Mouse (Mus musculus) CH12.LX (cell line): ENCODE measurements around the gene Asb11. TPM values are rescaled to one million over a fixed set of nuclear protein-coding genes. Genes with fewer than 3 reads are reported as not detected.

Experiments used
- DNase-seq: peaks from one replicate; pipeline ENCODE4 v3.0.0-alpha.2; 2013; ENCODE audit errors: extremely low read depth
- H3K27ac ChIP-seq: 2 replicates; pipeline ENCODE4 v1.5.1; 2012; ENCODE audit warnings: low read depth, mild to moderate bottlenecking, control low read depth, moderate library complexity; ENCODE audit not compliant: insufficient read depth
- H3K27me3 ChIP-seq: replicated peaks from 2 replicates; pipeline ENCODE3; 2012; ENCODE audit warnings: inconsistent platforms
- H3K36me3 ChIP-seq, 2 experiments: replicated peaks in 1 of 2; 2 replicates each; pipeline versions ENCODE3 to v1.6.1; 2012; ENCODE audit warnings: inconsistent platforms in 1 of 2, low read length in 1 of 2, mild to moderate bottlenecking in 1 of 2, mixed read lengths in 1 of 2, moderate library complexity in 1 of 2; ENCODE audit not compliant: control insufficient read depth in 1 of 2, insufficient read depth in 1 of 2
- H3K4me1 ChIP-seq, 2 experiments: 2 replicates each; pipeline ENCODE4 v1.6.1; 2012; ENCODE audit warnings: inconsistent platforms in 1 of 2, moderate library complexity in 1 of 2; ENCODE audit not compliant: insufficient read depth in 2 of 2, control insufficient read depth in 1 of 2
- H3K4me2 ChIP-seq: 2 replicates; pipeline ENCODE4 v1.6.1; 2012; ENCODE audit warnings: low read depth, mild to moderate bottlenecking, control low read depth; ENCODE audit not compliant: poor library complexity, insufficient read depth, severe bottlenecking
- H3K4me3 ChIP-seq, 3 experiments: fragments of 150-350 bp in 1 of 3; sonication (generic) in 1 of 3; replicated peaks in 1 of 3; 2 replicates each; pipeline versions ENCODE3 to v1.5.1; 2011 to 2012; ENCODE audit warnings: low read depth in 2 of 3, low read length in 2 of 3, mild to moderate bottlenecking in 2 of 3, moderate library complexity in 2 of 3, control low read depth in 1 of 3, improper control_type of control experiment in 1 of 3, inconsistent platforms in 1 of 3, mixed read lengths in 1 of 3; ENCODE audit not compliant: poor library complexity in 1 of 3
- H3K79me2 ChIP-seq: replicated peaks from 2 replicates; pipeline ENCODE4 v1.6.1; 2012; ENCODE audit warnings: mild to moderate bottlenecking, moderate library complexity; ENCODE audit not compliant: control insufficient read depth, poor library complexity, insufficient read depth, severe bottlenecking; ENCODE audit errors: extremely low read depth
- H3K9ac ChIP-seq: 2 replicates; pipeline ENCODE4 v1.6.1; 2012; ENCODE audit warnings: low read depth, mild to moderate bottlenecking, control low read depth, moderate library complexity; ENCODE audit not compliant: insufficient read depth
- H3K9me3 ChIP-seq: replicated peaks from 2 replicates; pipeline ENCODE3; 2012; ENCODE audit warnings: low read length, inconsistent platforms, mixed read lengths
- BHLHE40 ChIP-seq: IDR thresholded peaks from 2 replicates; pipeline ENCODE4 v1.6.1; 2011; ENCODE audit warnings: mild to moderate bottlenecking, low read depth, low read length, improper control_type of control experiment
- CHD1 ChIP-seq: IDR thresholded peaks from 2 replicates; pipeline ENCODE4 v1.6.1; 2012; ENCODE audit warnings: low read depth, low read length, improper control_type of control experiment, inconsistent platforms
- CHD2 ChIP-seq: IDR thresholded peaks from 2 replicates; pipeline ENCODE4 v1.6.1; 2011; ENCODE audit warnings: low read length, improper control_type of control experiment
- CTCF ChIP-seq, 2 experiments: IDR thresholded peaks in 1 of 2; conservative IDR thresholded peaks in 1 of 2; 2 replicates each; pipeline ENCODE4 v1.5.1; 2011 to 2012; ENCODE audit warnings: low read depth in 2 of 2, low read length in 2 of 2, improper control_type of control experiment in 1 of 2, inconsistent platforms in 1 of 2, mild to moderate bottlenecking in 1 of 2, moderate library complexity in 1 of 2
- E2F4 ChIP-seq: IDR thresholded peaks from 2 replicates; pipeline ENCODE4 v1.6.1; 2011; ENCODE audit warnings: low read depth, low read length, improper control_type of control experiment; ENCODE audit not compliant: insufficient replicate concordance
- ELF1 ChIP-seq: IDR thresholded peaks from 2 replicates; pipeline ENCODE4 v1.6.1; 2014; ENCODE audit warnings: low read depth, mild to moderate bottlenecking, inconsistent platforms, low read length, improper control_type of control experiment
- ETS1 ChIP-seq: conservative IDR thresholded peaks from 2 replicates; pipeline ENCODE4 v1.6.1; 2012; ENCODE audit warnings: low read depth, mild to moderate bottlenecking, inconsistent platforms, low read length, improper control_type of control experiment, moderate library complexity
- HCFC1 ChIP-seq: IDR thresholded peaks from 2 replicates; pipeline ENCODE4 v1.6.1; 2012; ENCODE audit warnings: low read depth, mild to moderate bottlenecking, inconsistent platforms, low read length, improper control_type of control experiment
- IRF4 ChIP-seq: IDR thresholded peaks from 2 replicates; pipeline ENCODE4 v1.6.1; 2014; ENCODE audit warnings: low read depth, mild to moderate bottlenecking, inconsistent platforms, low read length, improper control_type of control experiment
- KAT2A ChIP-seq: IDR thresholded peaks from 2 replicates; pipeline ENCODE4 v1.6.1; 2012; ENCODE audit warnings: low read length, improper control_type of control experiment, inconsistent platforms; ENCODE audit not compliant: insufficient replicate concordance
- MAFK ChIP-seq: IDR thresholded peaks from 2 replicates; pipeline ENCODE4 v1.6.1; 2011; ENCODE audit warnings: low read length, improper control_type of control experiment; ENCODE audit not compliant: insufficient replicate concordance
- MAX ChIP-seq: IDR thresholded peaks from 2 replicates; pipeline ENCODE4 v1.6.1; 2011; ENCODE audit warnings: low read length, improper control_type of control experiment
- MAZ ChIP-seq: IDR thresholded peaks from 2 replicates; pipeline ENCODE4 v1.6.1; 2012; ENCODE audit warnings: low read depth, mild to moderate bottlenecking, inconsistent platforms, low read length, improper control_type of control experiment, moderate library complexity
- PAX5 ChIP-seq: IDR thresholded peaks from 2 replicates; pipeline ENCODE4 v1.6.1; 2012; ENCODE audit warnings: low read length, inconsistent platforms, mixed read lengths
- POLR2A ChIP-seq: IDR thresholded peaks from 2 replicates; pipeline ENCODE4 v1.6.1; 2011; ENCODE audit warnings: low read depth, mild to moderate bottlenecking, improper control_type of control experiment, low read length
- RAD21 ChIP-seq: IDR thresholded peaks from 2 replicates; pipeline ENCODE4 v1.6.1; 2011; ENCODE audit warnings: low read depth, mild to moderate bottlenecking, low read length, improper control_type of control experiment, moderate library complexity
- RCOR1 ChIP-seq: conservative IDR thresholded peaks from 2 replicates; pipeline ENCODE4 v1.6.1; 2012; ENCODE audit warnings: low read depth, mild to moderate bottlenecking, inconsistent platforms, low read length, improper control_type of control experiment
- SIN3A ChIP-seq: IDR thresholded peaks from 2 replicates; pipeline ENCODE4 v1.6.1; 2012; ENCODE audit warnings: low read length, improper control_type of control experiment, inconsistent platforms
- SMC3 ChIP-seq: IDR thresholded peaks from 2 replicates; pipeline ENCODE4 v1.6.1; 2011; ENCODE audit warnings: low read depth, low read length, improper control_type of control experiment
- TBP ChIP-seq: conservative IDR thresholded peaks from 2 replicates; pipeline ENCODE4 v1.6.1; 2011; ENCODE audit warnings: low read depth, low read length, improper control_type of control experiment
- TCF12 ChIP-seq: IDR thresholded peaks from 2 replicates; pipeline ENCODE4 v1.6.1; 2014; ENCODE audit warnings: low read depth, mild to moderate bottlenecking, inconsistent platforms, low read length, improper control_type of control experiment
- USF1 ChIP-seq: IDR thresholded peaks from 2 replicates; pipeline ENCODE4 v1.6.1; 2014; ENCODE audit warnings: low read depth, mild to moderate bottlenecking, inconsistent platforms, low read length, improper control_type of control experiment
- ZC3H11A ChIP-seq: IDR thresholded peaks from 2 replicates; pipeline ENCODE4 v1.6.1; 2012; ENCODE audit warnings: low read depth, mild to moderate bottlenecking, inconsistent platforms, low read length, improper control_type of control experiment
- ZMIZ1 ChIP-seq: IDR thresholded peaks from 2 replicates; pipeline ENCODE4 v1.6.1; 2012; ENCODE audit warnings: low read depth, mild to moderate bottlenecking, inconsistent platforms, low read length, improper control_type of control experiment
- dilution Hi-C: fragments of 300-500 bp; cut with MboI; formaldehyde crosslinking; loops from 2 replicates; pipeline ENCODE4 v1.14.3; 2020; ENCODE audit warnings: low sequenced_read_pairs; ENCODE audit not compliant: extremely low pct_unique_long_range_greater_than_20kb, extremely low pct_ligation_motif_present
- in situ Hi-C: fragments of 300-500 bp; cut with MboI; formaldehyde crosslinking; loops from 3 replicates; pipeline ENCODE4 v1.14.3; 2019; ENCODE audit warnings: low sequenced_read_pairs, low pct_ligation_motif_present, low pct_unique_long_range_greater_than_20kb, mixed read lengths
- polyA plus RNA-seq: library from polyadenylated mRNA; unstranded; fragments of >175 nt; gene quantifications from 2 replicates; pipeline ENCODE4 v1.2.1, GENCODE M21; 2012; ENCODE audit warnings: low read depth; ENCODE audit not compliant: insufficient read length
- total RNA-seq, 2 experiments: library from RNA; depleted of rRNA; stranded (reverse); fragments of 300-350 nt in 1 of 2; fragments of >200 nt in 1 of 2; gene quantifications; 2 replicates each; pipeline ENCODE4 v1.2.3; 2012 to 2014

The Asb11 gene
- total and polyA plus RNA-seq, 3 experiments = not detected

DNA sequence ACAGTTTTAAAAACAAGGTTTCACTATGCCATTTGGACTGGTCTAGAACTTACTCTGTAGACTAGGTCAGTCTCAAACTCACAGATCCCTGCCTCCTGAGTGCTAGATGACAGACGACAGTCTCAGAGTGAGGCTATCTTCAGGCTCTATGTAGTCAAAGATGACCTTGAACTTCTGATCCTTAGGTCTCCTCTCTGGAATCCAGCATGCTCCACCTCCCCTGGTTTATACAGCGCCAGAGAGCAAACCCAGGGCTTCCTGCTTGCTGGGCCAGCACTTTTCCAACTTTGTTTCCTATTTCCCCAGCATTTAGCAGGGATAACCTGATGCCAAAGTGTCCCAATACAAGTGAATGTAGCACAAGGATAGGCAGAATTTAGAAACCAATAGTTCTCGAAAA, 3.9 kb downstream of the Asb11 start:
- Histone ChIP-seq H3K79me2 (no peaks in the 10 kb centered on the region), H3K4me1 (no peaks in the 10 kb centered on the region), H3K4me2 (no peak overlapping the region), H3K36me3 (peaks cover 0 to 3% of the 10 kb centered on the region in 2 experiments), H3K27ac (no peak overlapping the region), H3K4me3 (no peak overlapping the region), H3K9me3 (no peaks in the 10 kb centered on the region), H3K9ac (no peak overlapping the region), H3K27me3 (no peaks in the 10 kb centered on the region)
- in situ Hi-C loops (no loop called here), dilution Hi-C loops (no loop called here)
- TF ChIP-seq TBP = no peak
- no peak for TF ChIP-seq E2F4
- TF ChIP-seq USF1 = no peak
- no peak for TF ChIP-seq POLR2A
- TF ChIP-seq CTCF (conservative IDR thresholded peaks at IDR 0.05 in 1 of 2, IDR thresholded peaks at IDR 0.05 in 1 of 2; ENCODE audit: low read depth in 2 of 2, low read length in 2 of 2) = no peak
- no peak for TF ChIP-seq MAZ
- DNase-seq = no peak

DNA sequence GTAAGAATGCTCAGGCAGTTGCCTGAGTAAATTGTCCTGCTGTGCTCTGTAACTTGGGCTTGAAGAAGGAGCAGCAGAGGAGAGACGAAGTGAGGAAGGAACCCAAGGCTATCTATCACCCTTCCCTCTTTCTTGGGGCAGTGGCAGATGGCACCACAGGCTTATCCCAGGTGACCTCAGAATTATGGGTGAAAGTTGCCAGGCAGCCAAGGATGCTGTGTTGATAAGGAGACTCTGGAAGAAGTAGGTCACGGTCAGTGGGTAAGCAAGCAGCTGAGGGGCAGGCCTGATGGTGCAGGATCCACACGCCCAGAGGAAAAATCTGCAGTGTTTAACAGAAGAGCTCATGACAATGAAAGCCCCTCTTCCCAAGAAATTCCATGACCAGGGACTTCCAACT, 4.5 kb downstream of the Asb11 start:
- no peaks in the 10 kb centered on the region for H3K79me2 ChIP-seq
- H3K4me1 ChIP-seq = no peaks in the 10 kb centered on the region
- H3K9ac ChIP-seq = no peak overlapping the region
- H3K36me3 ChIP-seq = no peaks in the 10 kb centered on the region
- TF ChIP-seq HCFC1 (no peak), CHD1 (no peak), BHLHE40 (no peak), MAX (no peak), ZMIZ1 (no peak), ETS1 (no peak), RCOR1 (no peak), SMC3 (no peak)
- no peak overlapping the region for H3K4me2 ChIP-seq
- no peaks in the 10 kb centered on the region for H3K27me3 ChIP-seq
- no peak overlapping the region for H3K4me3 ChIP-seq
- in situ Hi-C loops (no loop called here), dilution Hi-C loops (no loop called here)
- no peak overlapping the region for H3K27ac ChIP-seq
- DNase-seq = no peak
- no peaks in the 10 kb centered on the region for H3K9me3 ChIP-seq

DNA sequence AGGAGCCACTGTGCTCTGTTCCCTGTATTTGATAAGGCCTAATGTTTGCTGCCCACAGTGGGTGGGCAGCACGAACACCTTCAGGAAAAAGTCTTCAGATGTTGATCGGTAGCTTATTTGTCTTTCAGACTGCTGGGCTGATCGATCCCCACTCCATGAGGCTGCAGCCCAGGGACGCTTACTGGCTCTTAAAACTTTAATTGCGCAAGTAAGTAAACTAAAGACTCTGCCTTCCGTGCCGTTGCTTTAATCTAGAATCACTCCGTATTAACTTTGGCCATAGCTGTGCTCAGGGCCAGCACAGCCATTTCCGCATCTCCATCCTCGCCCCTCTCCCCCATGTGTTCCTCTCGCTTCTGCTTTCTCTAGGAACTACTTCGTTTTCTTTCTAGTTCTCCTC, 8.8 kb downstream of the Asb11 start:
- Histone ChIP-seq H3K36me3 (no peaks in the 10 kb centered on the region), H3K9ac (no peak overlapping the region), H3K79me2 (no peaks in the 10 kb centered on the region), H3K4me1 (no peaks in the 10 kb centered on the region), H3K4me2 (no peak overlapping the region), H3K27ac (no peak overlapping the region), H3K9me3 (no peaks in the 10 kb centered on the region), H3K4me3 (no peak overlapping the region), H3K27me3 (no peaks in the 10 kb centered on the region)
- TF ChIP-seq PAX5 = no peak
- no peak for TF ChIP-seq ZC3H11A
- no peak for TF ChIP-seq BHLHE40
- TF ChIP-seq CHD1 = no peak
- no peak for TF ChIP-seq CHD2
- TF ChIP-seq SMC3 = no peak
- no peak for TF ChIP-seq KAT2A
- TF ChIP-seq IRF4 = no peak
- TF ChIP-seq MAFK = no peak
- TF ChIP-seq USF1 = no peak
- no peak for TF ChIP-seq POLR2A
- TF ChIP-seq MAX = no peak
- TF ChIP-seq TCF12 = no peak
- TF ChIP-seq E2F4 = no peak
- TF ChIP-seq RAD21 = no peak
- TF ChIP-seq ELF1 = no peak
- TF ChIP-seq SIN3A = no peak
- DNase-seq = no peak
- in situ Hi-C loops (no loop called here), dilution Hi-C loops (no loop called here)
